Mouse (Mus musculus): ENCODE results near the gene Ramp1.

Gene Ramp1

GRCm38 (mm10) chr1:91250415-91251147 is 71.0 kb downstream of the Ramp1 start:
- CTCF ChIA-PET: interaction anchor here in 2 of 4 experiments (0.6 to 1.9 kb wide), 8 partner anchors 11 to 277 kb away, joined by 3 to 7 read pairs (median 4); partner anchors contain the start of gene Erfe (in 1 of the 2)
- POLR2A ChIA-PET: interaction anchor here (0.5 to 3.8 kb wide), 49 partner anchors 9 to 1577 kb away, joined by 3 to 19 read pairs (median 4); partner anchors contain the start of genes Scly (in 2 of the 4), Erfe (in 1 of the 4), Hes6 (in 1 of the 4) and Lrrfip1 (in 1 of the 4)

GRCm38 (mm10) chr1:91251148-91251650 is 71.6 kb downstream of the Ramp1 start:
- ChIA-PET CTCF (interaction anchor here in 1 of 4 experiments (1.9 kb wide), 1 partner anchor 95 kb away, joined by 5 read pairs; no protein-coding TSS in a partner anchor), POLR2A (interaction anchor here in 2 of 4 experiments (0.8 to 3.8 kb wide), 13 partner anchors 8 to 208 kb away, joined by 3 to 19 read pairs (median 4); partner anchors contain the start of genes Hes6 (in 1 of the 2), Per2 (in 1 of the 2) and Scly (in 1 of the 2))

DNA sequence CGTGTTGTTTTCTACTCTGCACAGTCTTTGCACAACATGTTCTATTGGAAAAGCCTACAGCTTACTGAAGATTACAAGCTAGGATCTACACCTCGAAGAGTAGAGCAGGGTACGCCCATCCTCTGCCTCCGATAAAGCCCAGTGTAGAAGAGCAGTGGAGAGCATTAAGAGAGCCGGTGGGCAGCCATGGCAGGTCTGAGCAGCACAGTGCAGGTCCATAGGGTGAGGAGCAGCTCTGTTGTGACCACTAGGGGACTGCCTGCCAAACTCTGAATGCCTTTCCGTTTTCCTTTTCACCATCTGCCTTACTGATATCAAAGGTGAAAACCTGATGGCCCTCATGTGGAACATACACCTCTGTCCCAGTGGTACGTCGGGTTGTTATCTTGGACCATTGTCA is 72.3 kb downstream of the Ramp1 start:
- CTCF ChIA-PET: interaction anchor here in 2 of 4 experiments (0.6 to 1.9 kb wide), 3 partner anchors 13 to 242 kb away, joined by 3 to 5 read pairs (median 5); no protein-coding TSS in a partner anchor
- POLR2A ChIA-PET: interaction anchor here in 2 of 4 experiments (0.8 to 3.8 kb wide), 6 partner anchors 7 to 48 kb away, joined by 3 to 19 read pairs (median 10); partner anchors contain the start of gene Scly (in 1 of the 2)

GRCm38 (mm10) chr1:91257918-91258317 is 78.3 kb downstream of the Ramp1 start:
- CTCF ChIA-PET: no interaction called here
- POLR2A ChIA-PET: interaction anchor here in 1 of 4 experiments (0.6 kb wide), 1 partner anchor 42 kb away, joined by 4 read pairs; no protein-coding TSS in a partner anchor

DNA sequence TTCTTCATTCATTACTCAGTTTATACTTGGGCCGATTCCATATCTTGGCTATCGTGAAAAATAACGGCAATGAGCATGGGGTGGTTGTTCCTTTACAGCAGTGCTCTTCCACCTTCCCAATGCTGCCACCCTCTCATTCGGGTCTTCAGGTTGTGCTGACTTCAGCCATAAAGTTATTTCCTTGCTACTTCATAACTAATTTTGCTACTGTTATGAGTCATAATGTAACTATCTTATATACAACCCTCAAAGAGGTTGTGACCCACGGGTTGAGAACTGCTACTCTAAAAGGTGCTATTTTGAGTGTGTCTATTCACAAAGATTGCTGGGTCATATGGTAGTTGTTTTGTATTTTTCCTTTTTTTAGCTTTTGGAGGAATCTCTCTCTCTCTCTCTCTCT is 80.2 kb downstream of the Ramp1 start:
- CTCF ChIA-PET: interaction anchor here in 1 of 4 experiments (0.7 kb wide), 1 partner anchor 71 kb away, joined by 3 read pairs; no protein-coding TSS in a partner anchor
- POLR2A ChIA-PET: interaction anchor here in 3 of 4 experiments (0.6 to 2.1 kb wide), 5 partner anchors 8 to 517 kb away, joined by 3 to 8 read pairs (median 3); partner anchors contain the start of gene Ube2f (in 2 of the 3)

GRCm38 (mm10) chr1:91262508-91262907 is 82.9 kb downstream of the Ramp1 start:
- POLR2A ChIA-PET: interaction anchor here in 2 of 4 experiments (0.8 to 3.4 kb wide), 4 partner anchors 10 to 37 kb away, joined by 3 to 19 read pairs (median 8); partner anchors contain the start of gene Ube2f (in 2 of the 2)
- CTCF ChIA-PET: interaction anchor here in 1 of 4 experiments (0.6 kb wide), 1 partner anchor 187 kb away, joined by 3 read pairs; no protein-coding TSS in a partner anchor

DNA sequence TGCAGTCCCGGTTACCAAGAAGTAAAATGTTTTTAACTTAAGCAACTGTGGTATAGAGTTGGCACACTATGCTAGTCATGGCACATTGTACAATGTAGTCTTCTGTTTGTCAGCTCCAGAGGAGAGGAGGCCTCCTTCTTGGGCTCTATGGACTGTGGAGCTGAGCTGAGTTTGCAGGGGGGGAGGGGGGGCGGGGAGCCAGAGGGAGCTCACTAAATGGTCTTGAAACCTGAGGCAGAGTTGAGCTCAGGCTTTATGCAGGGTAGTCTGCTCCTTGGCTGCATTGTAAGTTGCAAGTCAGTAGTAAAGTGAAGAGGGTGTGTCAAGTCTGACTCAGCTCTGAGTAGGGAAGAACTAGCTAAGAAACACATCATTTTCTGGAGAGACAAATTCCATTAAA is 92.6 kb downstream of the Ramp1 start:
- POLR2A ChIA-PET: interaction anchor here in 3 of 4 experiments (0.7 to 1.8 kb wide), 9 partner anchors 10 to 1805 kb away, joined by 3 to 7 read pairs (median 3); partner anchors contain the start of gene Ube2f (in 2 of the 3)
- CTCF ChIA-PET: interaction anchor here in 1 of 4 experiments (1.2 kb wide), 1 partner anchor 16 kb away, joined by 3 read pairs; no protein-coding TSS in a partner anchor
